Mouse (Mus musculus) liver, postnatal 0 days (tissue): ENCODE data around the gene Zfp612.

ENCODE experiments used
- CTCF ChIP-seq: sonication (generic); IDR thresholded peaks from 2 replicates; pipeline ENCODE4 v1.5.1; 2016; ENCODE audit warnings: antibody characterized with exemption, low read depth
- EP300 ChIP-seq: IDR thresholded peaks from 2 replicates; pipeline ENCODE4 v1.6.1; 2016; ENCODE audit warnings: antibody characterized with exemption, low read depth, mild to moderate bottlenecking

DNA sequence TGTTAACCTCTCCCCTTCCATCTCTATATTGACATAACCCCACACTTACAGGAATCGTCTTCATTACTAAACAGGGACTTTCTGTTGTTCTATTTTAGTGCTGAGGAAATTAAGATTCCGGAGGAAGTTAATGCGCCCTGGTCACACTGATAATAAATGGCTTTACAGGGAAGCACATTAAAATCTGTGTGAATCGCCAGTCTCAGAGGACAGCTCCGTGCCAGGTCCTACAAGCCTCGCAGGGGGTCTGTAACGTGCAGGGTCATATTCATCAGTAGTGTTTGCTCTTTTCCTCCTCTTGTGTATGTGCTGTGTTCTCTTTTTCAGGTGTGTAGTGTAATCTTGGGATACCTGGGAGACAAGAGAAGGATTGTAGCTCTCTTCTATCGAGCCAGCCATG lies 21.3 kb upstream of the Zfp612 start:
- TF ChIP-seq CTCF (no peak), EP300 (no peak)
